ENCODE assay signal across 15 mouse cellular contexts in genomic region chr14:74864805-74865483, GRCm38 (mm10).
DNase-seq lines count a peak whose midpoint lies in the region; ATAC-seq and TF ChIP-seq lines count a peak whose summit lies in the region.
"Had no signal": no experiment of that assay in that cellular context is flagged by ENCODE, and none has a peak within 500 bp of the region (broad histone marks: within the 10 kb centered on the region; RNA-seq: fewer than 3 reads in every experiment).

No protein-coding gene starts in this region.

- no peak for ATAC-seq in heart, embryonic 16.5 days (replicated peaks; ENCODE audit: extremely low read depth, insufficient read depth, low FRiP score)
- ATAC-seq in lung, embryonic 15.5 days (ENCODE audit: borderline replicate concordance, extremely low read depth, low FRiP score, low TSS enrichment): 0 out of 2 replicates have a peak, but pooled peaks have one; percentile 13
- peak; percentile 86 for ATAC-seq in intestine, postnatal 0 days
- ATAC-seq in stomach, embryonic 15.5 days (ENCODE audit: insufficient read depth, low FRiP score, low read depth): peak; percentile 72
- ATAC-seq in forebrain, postnatal 0 days: no peak
- ATAC-seq in megakaryocyte progenitor cell, adult 5-6 weeks (replicated peaks; ENCODE audit: poor library complexity): no peak
- ATAC-seq: hindbrain, embryonic 16.5 days had no signal

- 82% methylated on average over 5 of the region's 5 CpGs for WGBS in heart, embryonic 16.5 days
- 49% methylated on average over 5 of the region's 5 CpGs for WGBS in lung, embryonic 15.5 days
- 32% methylated on average over 5 of the region's 5 CpGs for WGBS in intestine, postnatal 0 days
- 55% methylated on average over 5 of the region's 5 CpGs for WGBS in stomach, embryonic 15.5 days
- WGBS in forebrain, postnatal 0 days: 86% methylated on average over 5 of the region's 5 CpGs

- no peaks in the 10 kb centered on the region for H3K9me3 ChIP-seq in heart, embryonic 16.5 days (replicated peaks; ENCODE audit: control insufficient read depth, low read length)
- no peaks in the 10 kb centered on the region for H3K9me3 ChIP-seq in lung, embryonic 15.5 days
- no peaks in the 10 kb centered on the region for H3K9me3 ChIP-seq in intestine, postnatal 0 days (ENCODE audit: control insufficient read depth)
- H3K9me3 ChIP-seq in stomach, embryonic 15.5 days: no peaks in the 10 kb centered on the region
- H3K9me3 ChIP-seq in forebrain, postnatal 0 days (ENCODE audit: low read length): no peaks in the 10 kb centered on the region
- H3K9me3 ChIP-seq: embryonic facial prominence, embryonic 12.5 days; neural tube, embryonic 13.5 days had no signal

- H3K9ac ChIP-seq in heart, embryonic 16.5 days (ENCODE audit: low read length): no peak overlapping the region
- H3K9ac ChIP-seq in lung, embryonic 15.5 days: no peak overlapping the region
- H3K9ac ChIP-seq in intestine, postnatal 0 days (ENCODE audit: low read depth, low read length): no peak overlapping the region
- H3K9ac ChIP-seq in stomach, embryonic 15.5 days: no peak overlapping the region
- no peak overlapping the region for H3K9ac ChIP-seq in forebrain, postnatal 0 days
- H3K9ac ChIP-seq: embryonic facial prominence, embryonic 12.5 days; liver, embryonic 14.5 days; neural tube, embryonic 13.5 days had no signal

- TF ChIP-seq CTCF in intestine, postnatal 0 days (IDR thresholded peaks at IDR 0.05; ENCODE audit: low read depth): no peak
- no peak for TF ChIP-seq CTCF in forebrain, postnatal 0 days (IDR thresholded peaks at IDR 0.05; ENCODE audit: low read depth)

- no peak for DNase-seq in heart, postnatal 25 days (ENCODE audit: low spot score)
- DNase-seq in lung, postnatal 4 days: no peak
- DNase-seq in forebrain, postnatal 0 days: no peak
- DNase-seq: cerebellum, adult 8-10 months; midbrain, embryonic 14.5 days; thymus, postnatal 25 days had no signal

- peaks cover 48% of the 10 kb centered on the region for H3K4me1 ChIP-seq in heart, embryonic 16.5 days (ENCODE audit: control insufficient read depth, insufficient read depth, low read length)
- H3K4me1 ChIP-seq in lung, embryonic 15.5 days: peaks cover 64% of the 10 kb centered on the region
- H3K4me1 ChIP-seq in intestine, postnatal 0 days (replicated peaks; ENCODE audit: control insufficient read depth, insufficient read depth, low read length): peaks cover 12% of the 10 kb centered on the region; the same call in 1 of the 2 replicates
- peaks cover 9% of the 10 kb centered on the region; the same call in 1 of the 2 replicates for H3K4me1 ChIP-seq in stomach, embryonic 15.5 days
- H3K4me1 ChIP-seq in forebrain, postnatal 0 days (ENCODE audit: insufficient read depth): peaks cover 11% of the 10 kb centered on the region

- intact Hi-C loops in heart, postnatal 25 days (cut with DNase I): loop anchor here (5.0 kb wide), 2 partner anchors 37 to 82 kb away; partner anchors contain the start of gene Lrch1

- no peak overlapping the region for H3K4me3 ChIP-seq in heart, embryonic 16.5 days (ENCODE audit: low read length)
- H3K4me3 ChIP-seq in lung, embryonic 15.5 days: no peak overlapping the region
- no peak overlapping the region for H3K4me3 ChIP-seq in intestine, postnatal 0 days (ENCODE audit: low read depth, low read length)
- no peak overlapping the region for H3K4me3 ChIP-seq in stomach, embryonic 15.5 days (replicated peaks)
- no peak overlapping the region for H3K4me3 ChIP-seq in forebrain, postnatal 0 days (ENCODE audit: low read depth, low read length)
- H3K4me3 ChIP-seq: embryonic facial prominence, embryonic 12.5 days; neural tube, embryonic 13.5 days had no signal

- no peaks in the 10 kb centered on the region for H3K36me3 ChIP-seq in heart, embryonic 16.5 days (ENCODE audit: control insufficient read depth, insufficient read depth)
- no peaks in the 10 kb centered on the region for H3K36me3 ChIP-seq in lung, embryonic 15.5 days
- H3K36me3 ChIP-seq in intestine, postnatal 0 days (ENCODE audit: control insufficient read depth, insufficient read depth): no peaks in the 10 kb centered on the region
- no peaks in the 10 kb centered on the region for H3K36me3 ChIP-seq in stomach, embryonic 15.5 days
- no peaks in the 10 kb centered on the region for H3K36me3 ChIP-seq in forebrain, postnatal 0 days (ENCODE audit: insufficient read depth)
- H3K36me3 ChIP-seq: embryonic facial prominence, embryonic 12.5 days; neural tube, embryonic 13.5 days had no signal

- H3K27ac ChIP-seq in heart, embryonic 16.5 days (ENCODE audit: low read length): peak overlapping the region; percentile 41; the same call in 1 of the 2 replicates
- H3K27ac ChIP-seq in lung, embryonic 15.5 days: peak overlapping the region; percentile 75
- H3K27ac ChIP-seq in intestine, postnatal 0 days (ENCODE audit: low read depth, low read length): peak overlapping the region; percentile 46; the same call in 1 of the 2 replicates
- peak overlapping the region; percentile 64 for H3K27ac ChIP-seq in stomach, embryonic 15.5 days
- no peak overlapping the region for H3K27ac ChIP-seq in forebrain, postnatal 0 days (ENCODE audit: low read depth, low read length)
- H3K27ac ChIP-seq: embryonic facial prominence, embryonic 12.5 days; liver, embryonic 14.5 days; neural tube, embryonic 13.5 days had no signal

- H3K4me2 ChIP-seq in heart, embryonic 16.5 days (ENCODE audit: low read depth, low read length): no peak overlapping the region
- H3K4me2 ChIP-seq in lung, embryonic 15.5 days: no peak overlapping the region
- peak overlapping the region; percentile 21 for H3K4me2 ChIP-seq in intestine, postnatal 0 days (replicated peaks; ENCODE audit: low read depth)
- no peak overlapping the region for H3K4me2 ChIP-seq in stomach, embryonic 15.5 days
- no peak overlapping the region for H3K4me2 ChIP-seq in forebrain, postnatal 0 days (ENCODE audit: low read depth)
- H3K4me2 ChIP-seq: embryonic facial prominence, embryonic 12.5 days; neural tube, embryonic 13.5 days had no signal

- no peaks in the 10 kb centered on the region for H3K27me3 ChIP-seq in heart, embryonic 16.5 days (ENCODE audit: control insufficient read depth, insufficient read depth, low read length)
- H3K27me3 ChIP-seq in lung, embryonic 15.5 days: no peaks in the 10 kb centered on the region
- H3K27me3 ChIP-seq in intestine, postnatal 0 days (replicated peaks; ENCODE audit: control insufficient read depth, insufficient read depth, low read length): no peaks in the 10 kb centered on the region
- H3K27me3 ChIP-seq in stomach, embryonic 15.5 days (replicated peaks): no peaks in the 10 kb centered on the region
- H3K27me3 ChIP-seq in forebrain, postnatal 0 days (ENCODE audit: insufficient read depth, low read length): no peaks in the 10 kb centered on the region
- H3K27me3 ChIP-seq: neural tube, embryonic 13.5 days had no signal

Comparison
In these comparisons a context has a peak if more than half of its experiments do, and no peak if none do; other contexts are left out.
1. ATAC-seq: peak in lung, embryonic 15.5 days (single experiment), intestine, postnatal 0 days (single experiment) and stomach, embryonic 15.5 days (single experiment); none in heart, embryonic 16.5 days (single experiment), forebrain, postnatal 0 days (single experiment) and megakaryocyte progenitor cell, adult 5-6 weeks (single experiment).